Mouse (Mus musculus): ENCODE results near the gene Rasa4. TPM values are rescaled to one million over a fixed set of nuclear protein-coding genes. Genes with fewer than 3 reads are reported as not detected.

Gene Rasa4
- 24.2 and 32.9 TPM in 2 replicates for total RNA-seq (2023)

DNA sequence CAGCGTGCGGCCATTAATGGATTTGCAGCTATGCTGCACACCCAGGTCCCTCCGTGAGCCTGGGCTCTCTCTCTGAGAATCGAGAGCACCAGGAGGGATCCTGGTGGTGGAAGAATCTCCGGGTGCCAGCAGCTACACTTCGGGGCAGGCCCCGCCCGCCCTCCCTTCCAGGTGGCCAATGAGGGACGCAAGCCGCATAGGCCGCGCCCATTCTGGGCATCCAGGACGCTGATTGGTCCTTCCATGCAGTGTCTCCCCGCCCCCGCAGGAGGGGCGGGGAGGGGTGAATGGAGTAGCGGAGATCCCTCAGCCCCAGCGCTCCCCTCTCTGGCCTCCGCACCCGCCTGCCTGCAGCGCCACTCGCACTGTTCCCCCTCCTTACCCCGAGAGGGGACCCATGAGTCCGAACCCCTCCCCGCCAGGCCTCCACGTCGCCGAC, at the start of gene Rasa4:
Gene Rasa4, plus strand, starts transcription at position 248 of the 439 bp plus-strand sequence.

DNA sequence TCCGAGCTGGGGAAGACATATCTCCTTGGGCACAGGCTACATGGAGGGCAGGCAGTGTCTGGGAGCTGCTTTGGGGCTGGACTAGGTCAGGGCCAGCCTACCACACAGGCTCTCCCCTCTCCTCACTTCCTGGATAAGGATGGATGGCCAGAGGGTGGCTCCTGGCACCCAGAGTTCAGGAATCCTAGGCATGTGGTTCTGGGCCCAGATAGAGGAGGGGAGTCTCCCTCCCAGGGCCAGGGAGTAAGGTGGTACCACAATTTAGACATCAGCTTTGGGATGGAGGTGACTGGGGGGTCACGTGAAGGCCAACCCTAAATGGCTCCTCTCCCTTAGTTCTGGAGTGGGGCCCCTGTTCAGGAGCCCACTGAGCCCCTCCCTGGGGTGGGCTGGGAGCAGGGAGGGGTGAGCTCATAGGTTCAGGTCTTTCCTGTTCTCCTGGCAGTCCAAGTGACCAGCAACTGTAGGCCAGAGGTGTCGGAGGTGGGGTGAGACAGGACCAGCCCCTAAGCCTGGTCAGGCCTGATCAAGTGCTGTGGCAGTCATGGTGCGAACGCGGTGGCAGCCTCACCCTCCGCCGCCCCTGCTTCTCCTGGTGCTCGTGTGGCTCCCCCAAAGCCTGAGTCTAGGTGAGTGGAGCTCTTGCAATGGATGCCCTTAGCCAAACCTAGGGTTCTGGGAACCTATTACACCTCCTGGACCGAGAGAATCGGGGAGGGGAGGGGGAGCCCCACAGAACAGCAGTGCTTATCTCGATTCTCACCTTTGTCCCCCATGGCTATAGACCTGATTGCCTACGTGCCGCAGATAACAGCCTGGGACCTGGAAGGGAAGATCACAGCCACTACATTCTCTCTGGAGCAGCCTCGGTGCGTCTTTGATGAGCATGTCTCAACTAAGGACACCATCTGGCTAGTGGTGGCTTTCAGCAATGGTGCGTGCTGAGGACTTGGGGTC, 45.2 kb upstream of the Rasa4 start, which contains the start of gene Upk3b:
Gene Upk3b, plus strand, starts transcription at position 239 of the 957 bp plus-strand sequence.

DNA sequence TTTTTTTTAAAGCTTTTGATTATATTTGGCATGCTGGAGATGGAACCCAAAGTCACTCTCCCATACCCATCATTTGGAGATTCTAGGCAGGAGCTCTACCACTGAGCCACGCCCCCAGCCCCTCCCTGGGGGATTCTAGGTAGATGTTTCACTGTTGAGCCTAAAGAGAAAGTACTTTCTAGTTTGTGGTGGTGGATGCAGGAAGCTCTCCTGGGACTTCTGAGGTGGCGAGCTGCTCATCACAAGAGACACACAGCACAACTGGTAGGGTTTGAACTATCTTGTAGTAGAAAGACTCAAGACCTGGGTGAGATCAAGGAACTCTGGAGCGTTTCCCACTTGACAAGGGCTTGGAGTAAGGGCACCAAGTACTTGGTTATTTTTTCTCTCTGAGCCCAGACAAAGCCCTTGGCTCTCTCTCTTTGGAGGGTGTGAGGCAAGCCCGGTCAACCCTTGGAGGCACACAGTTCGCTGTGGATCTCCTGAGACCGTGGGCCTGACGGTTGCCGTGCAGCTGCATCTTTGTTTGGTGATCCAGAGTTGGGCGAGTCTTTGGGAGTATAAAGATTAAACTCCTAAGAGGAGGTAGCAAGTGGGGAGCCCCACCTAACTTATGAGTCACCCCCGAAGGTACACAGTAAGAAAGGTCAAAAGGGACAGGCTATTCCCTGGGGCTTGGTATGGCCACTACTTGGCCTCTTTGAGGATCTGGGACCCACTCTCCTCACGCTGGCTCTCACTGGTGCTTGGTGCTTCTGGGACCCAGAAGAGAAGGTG, 29.2 kb upstream of the Rasa4 start, which contains the start of gene Upk3bl:
Gene Upk3bl, plus strand, starts transcription at position 192 of the 777 bp plus-strand sequence.

DNA sequence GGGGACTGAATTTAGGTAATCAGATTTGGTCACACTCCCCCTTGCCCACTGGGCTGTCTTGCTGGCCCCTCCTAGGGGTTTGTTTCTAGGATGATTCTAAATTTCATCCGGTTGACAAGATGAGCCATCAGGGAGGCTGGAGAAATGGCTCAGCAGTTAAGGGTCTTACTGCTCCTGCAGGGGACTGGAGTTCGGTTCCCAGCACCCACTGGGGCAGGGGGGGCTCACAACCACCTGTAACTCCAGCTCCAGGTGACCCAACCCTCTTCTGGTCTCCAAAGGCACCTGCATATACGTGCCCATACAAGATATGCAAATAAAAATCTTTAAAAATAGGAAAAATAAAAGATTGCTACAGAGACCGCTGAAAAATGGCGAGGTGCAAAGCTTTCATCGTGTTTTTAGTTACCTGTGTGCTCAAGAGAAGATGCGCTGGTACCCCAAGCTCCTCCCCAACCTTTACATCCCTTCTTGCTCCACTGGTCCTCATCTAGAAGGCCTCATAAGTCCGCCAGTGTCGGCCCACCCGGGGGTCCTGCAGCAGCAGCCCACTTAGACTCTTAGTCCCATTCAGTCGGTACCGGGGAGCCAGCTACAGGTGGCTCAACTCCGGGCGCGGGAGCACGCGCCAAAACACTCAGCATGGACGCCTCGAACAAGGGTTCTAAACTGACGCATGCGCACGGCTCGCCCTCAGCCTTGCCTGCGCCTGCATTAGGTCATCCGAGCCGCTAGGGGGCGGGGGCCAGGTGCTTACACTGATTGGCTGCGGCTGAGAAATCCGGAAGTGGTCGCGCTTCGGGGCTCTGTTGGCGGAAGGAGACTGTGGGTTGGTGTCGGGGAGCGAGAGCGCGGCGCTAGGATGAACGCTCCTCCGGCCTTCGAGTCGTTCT, 32.4 kb downstream of the Rasa4 start, which contains the start of gene Polr2j:
Gene Polr2j, plus strand, starts transcription at position 741 of the 893 bp plus-strand sequence.

DNA sequence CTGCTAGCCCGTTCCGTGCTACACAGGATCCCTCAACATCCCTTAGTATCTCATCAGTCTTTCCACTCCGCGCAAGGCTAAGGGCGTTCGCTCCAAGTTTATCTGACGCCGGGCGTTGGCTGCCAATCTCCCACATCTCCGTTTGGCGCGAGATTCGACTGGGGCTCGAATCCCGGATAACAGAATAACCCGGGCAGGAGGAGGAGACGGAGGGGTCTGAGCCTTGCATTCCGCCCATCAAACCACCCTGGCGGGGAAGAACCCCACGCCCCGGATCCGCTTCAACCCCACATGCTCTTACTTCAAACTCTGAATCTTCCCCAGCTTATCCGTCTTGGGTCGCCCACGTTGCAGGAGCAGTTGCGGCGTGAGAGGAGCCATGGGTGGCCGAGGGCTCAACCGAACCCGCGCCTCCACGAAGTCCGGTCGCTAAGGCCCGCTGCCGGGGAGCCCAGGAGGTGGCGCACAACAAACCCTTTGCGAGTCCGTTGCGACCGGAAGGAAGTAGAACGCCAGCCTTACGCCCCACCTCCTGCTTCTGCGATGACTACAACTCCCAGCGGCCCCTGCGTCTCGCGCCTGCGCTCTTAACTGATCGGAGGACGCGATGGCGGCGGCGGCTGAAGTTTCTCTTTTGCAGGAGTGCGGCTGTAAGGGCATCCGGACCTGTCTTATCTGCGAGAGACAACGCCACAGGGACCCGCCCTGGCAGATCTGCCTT, 52.0 kb downstream of the Rasa4 start, which contains the start of the genes Lrwd1 and Alkbh4:
Gene Lrwd1, minus strand, starts transcription at position 504 of the 721 bp plus-strand sequence.
Gene Alkbh4, plus strand, starts transcription at position 576 of the 721 bp plus-strand sequence.

Other genes starting within 250 kb of the Rasa4 start
- not detected in 2 replicates for gene Hspb1, start 196.0 kb upstream of the Rasa4 start, total RNA-seq (2023)
- gene Ywhag, start 149.3 kb upstream of the Rasa4 start, total RNA-seq (2023) = 96.6 and 115 TPM in 2 replicates
- 3.9 and 6.1 TPM in 2 replicates for gene Ssc4d, start 109.4 kb upstream of the Rasa4 start, total RNA-seq (2023)
- gene Zp3, start 103.8 kb upstream of the Rasa4 start, total RNA-seq (2023) = not detected in 2 replicates
- gene Dtx2, start 89.1 kb upstream of the Rasa4 start, total RNA-seq (2023) = 17.0 and 21.8 TPM in 2 replicates
- not detected in 2 replicates for gene Upk3b, start 45.4 kb upstream of the Rasa4 start, total RNA-seq (2023)
- gene Upk3bl, start 29.4 kb upstream of the Rasa4 start, total RNA-seq (2023) = not detected in 2 replicates
- 29.7 and 62.1 TPM in 2 replicates for gene Polr2j, start 32.7 kb downstream of the Rasa4 start, total RNA-seq (2023)
- 30.1 and 40.0 TPM in 2 replicates for gene Lrwd1, start 52.2 kb downstream of the Rasa4 start, total RNA-seq (2023)
- 15.3 and 19.9 TPM in 2 replicates for gene Alkbh4, start 52.2 kb downstream of the Rasa4 start, total RNA-seq (2023)
- gene Orai2, start 86.8 kb downstream of the Rasa4 start, total RNA-seq (2023) = 88.5 and 135 TPM in 2 replicates
- gene Prkrip1, start 115.0 kb downstream of the Rasa4 start, total RNA-seq (2023) = 23.3 and 30.0 TPM in 2 replicates
- 28.6 and 49.5 TPM in 2 replicates for gene Sh2b2, start 162.6 kb downstream of the Rasa4 start, total RNA-seq (2023)

Measured in neutrophil, adult 65 days (primary cell).